Mouse (Mus musculus) limb, embryonic 15.5 days (tissue): ENCODE measurements around the gene Dnal4. TPM values are rescaled to one million over a fixed set of nuclear protein-coding genes. Genes with fewer than 3 reads are reported as not detected.

ENCODE experiments used
- ATAC-seq: fragments of 200-750 bp; cut with Nextera tagmentation; 2 replicates; pipeline ENCODE4 v1.8.0; 2017; ENCODE audit warnings: low read depth, moderate TSS enrichment; ENCODE audit not compliant: insufficient number of reproducible peaks, low FRiP score, low TSS enrichment
- H3K27ac ChIP-seq: fragments of 300-500 bp; sonication (generic); 2 replicates; pipeline ENCODE4 v1.5.1; 2015; ENCODE audit warnings: moderate library complexity, mild to moderate bottlenecking, inconsistent platforms
- H3K27me3 ChIP-seq: fragments of 300-500 bp; sonication (generic); 2 replicates; pipeline ENCODE4 v1.6.1; 2015; ENCODE audit warnings: inconsistent platforms
- H3K36me3 ChIP-seq: fragments of 300-500 bp; sonication (generic); 2 replicates; pipeline ENCODE4 v1.6.1; 2015; ENCODE audit warnings: inconsistent platforms
- H3K4me1 ChIP-seq: fragments of 300-500 bp; sonication (generic); 2 replicates; pipeline ENCODE4 v1.6.1; 2015; ENCODE audit warnings: inconsistent platforms
- H3K4me2 ChIP-seq: fragments of 300-500 bp; sonication (generic); 2 replicates; pipeline ENCODE4 v1.6.1; 2015; ENCODE audit warnings: mild to moderate bottlenecking, inconsistent platforms
- H3K4me3 ChIP-seq: fragments of 300-500 bp; sonication (generic); 2 replicates; pipeline ENCODE4 v1.5.1; 2015; ENCODE audit warnings: mild to moderate bottlenecking, inconsistent platforms
- H3K9ac ChIP-seq: fragments of 300-500 bp; sonication (generic); 2 replicates; pipeline ENCODE4 v1.6.1; 2015; ENCODE audit warnings: inconsistent platforms
- H3K9me3 ChIP-seq: fragments of 300-500 bp; sonication (generic); 2 replicates; pipeline ENCODE4 v1.6.1; 2016; ENCODE audit warnings: inconsistent platforms
- WGBS: fragments of 180-500 bp; shearing (Covaris S2); methylation state at CpG from one replicate; pipeline ENCODE4 v1.1.7; 2015; 5-methylcytosine and 5-hydroxymethylcytosine counted together
- polyA plus RNA-seq: library from polyadenylated mRNA; unstranded; fragments of >200 nt; fragmentation: Nextera tagmentation; extraction: Ambion mirVana; gene quantifications from 2 replicates; pipeline ENCODE4 v1.2.1, GENCODE M21; 2015

The Dnal4 gene
- polyA plus RNA-seq, 1 experiment from 2014 or later, result 67.1 TPM

- no peaks in the 10 kb centered on the region for H3K27me3 ChIP-seq
- H3K36me3 ChIP-seq, result peaks cover 80% of the 10 kb centered on the region
- no peak overlapping the region for H3K4me3 ChIP-seq
- no peaks in the 10 kb centered on the region for H3K9me3 ChIP-seq
- H3K27ac ChIP-seq, result no peak overlapping the region
- H3K4me1 ChIP-seq, result no peaks in the 10 kb centered on the region
- H3K4me2 ChIP-seq, result no peak overlapping the region
- no peak for ATAC-seq
- 88% methylated on average over 11 of the region's 11 CpGs for WGBS
- H3K9ac ChIP-seq, result no peak overlapping the region
Measured at GRCm38 (mm10) chr15:79725190-79725789, 52.4 kb downstream of the Dnal4 start.

- Histone ChIP-seq H3K27ac (no peak overlapping the region), H3K4me1 (no peaks in the 10 kb centered on the region), H3K36me3 (peaks cover 82% of the 10 kb centered on the region), H3K27me3 (no peaks in the 10 kb centered on the region), H3K9ac (no peak overlapping the region), H3K9me3 (no peaks in the 10 kb centered on the region), H3K4me2 (no peak overlapping the region), H3K4me3 (no peak overlapping the region)
- WGBS, result 40% methylated on average over 1 of the region's 1 CpGs
- ATAC-seq, result no peak
Measured at GRCm38 (mm10) chr15:79723439-79723838, 54.2 kb downstream of the Dnal4 start.

GRCm38 (mm10) chr15:79720796-79721195 lies 56.9 kb downstream of the Dnal4 start:
- WGBS, result 72% methylated on average over 4 of the region's 4 CpGs
- Histone ChIP-seq H3K27ac (no peak overlapping the region), H3K4me2 (no peak overlapping the region), H3K9me3 (no peaks in the 10 kb centered on the region), H3K4me3 (no peak overlapping the region), H3K27me3 (no peaks in the 10 kb centered on the region), H3K4me1 (no peaks in the 10 kb centered on the region), H3K36me3 (peaks cover 80% of the 10 kb centered on the region), H3K9ac (no peak overlapping the region)
- no peak for ATAC-seq

- Histone ChIP-seq H3K4me3 (no peak overlapping the region), H3K9me3 (no peaks in the 10 kb centered on the region), H3K36me3 (peaks cover 79% of the 10 kb centered on the region), H3K27ac (no peak overlapping the region), H3K9ac (no peak overlapping the region), H3K4me2 (no peak overlapping the region), H3K27me3 (no peaks in the 10 kb centered on the region), H3K4me1 (no peaks in the 10 kb centered on the region)
- 88% methylated on average over 8 of the region's 8 CpGs for WGBS
- ATAC-seq, result no peak
Measured at GRCm38 (mm10) chr15:79720267-79720666, 57.4 kb downstream of the Dnal4 start.

GRCm38 (mm10) chr15:79716710-79717109 lies 60.9 kb downstream of the Dnal4 start:
- H3K4me3 ChIP-seq, result no peak overlapping the region
- H3K27ac ChIP-seq, result no peak overlapping the region
- no peak overlapping the region for H3K4me2 ChIP-seq
- H3K4me1 ChIP-seq, result no peaks in the 10 kb centered on the region
- no peaks in the 10 kb centered on the region for H3K9me3 ChIP-seq
- 94% methylated on average over 6 of the region's 6 CpGs for WGBS
- H3K9ac ChIP-seq, result no peak overlapping the region
- H3K27me3 ChIP-seq, result no peaks in the 10 kb centered on the region
- peaks cover 95% of the 10 kb centered on the region for H3K36me3 ChIP-seq
- ATAC-seq, result no peak

- H3K27me3 ChIP-seq, result no peaks in the 10 kb centered on the region
- no peaks in the 10 kb centered on the region for H3K4me1 ChIP-seq
- no peak overlapping the region for H3K27ac ChIP-seq
- H3K9me3 ChIP-seq, result no peaks in the 10 kb centered on the region
- peaks cover 96% of the 10 kb centered on the region for H3K36me3 ChIP-seq
- no peak overlapping the region for H3K4me3 ChIP-seq
- ATAC-seq, result no peak
- no peak overlapping the region for H3K4me2 ChIP-seq
- H3K9ac ChIP-seq, result no peak overlapping the region
- WGBS, result 91% methylated on average over 7 of the region's 7 CpGs
Measured at GRCm38 (mm10) chr15:79715646-79716045, 62.0 kb downstream of the Dnal4 start.

Other genes starting within 250 kb of the Dnal4 start
- 41.6 and 54.0 TPM in 2 replicates for gene Ddx17, start 231.1 kb downstream of the Dnal4 start, polyA plus RNA-seq
- gene Dmc1, start 172.7 kb downstream of the Dnal4 start, polyA plus RNA-seq, result 2.6 and 2.8 TPM in 2 replicates
- 0.82 and 0.88 TPM in 2 replicates for gene Fam227a, start 118.9 kb downstream of the Dnal4 start, polyA plus RNA-seq
- 49.3 and 52.6 TPM in 2 replicates for gene Cby1, start 118.7 kb downstream of the Dnal4 start, polyA plus RNA-seq
- 216 and 223 TPM in 2 replicates for gene Tomm22, start 107.0 kb downstream of the Dnal4 start, polyA plus RNA-seq
- 20.2 and 27.8 TPM in 2 replicates for gene Josd1, start 89.9 kb downstream of the Dnal4 start, polyA plus RNA-seq
- gene Gtpbp1, start 87.0 kb downstream of the Dnal4 start, polyA plus RNA-seq, result 35.0 and 36.0 TPM in 2 replicates
- 5.4 and 6.0 TPM in 2 replicates for gene Sun2, start 35.3 kb downstream of the Dnal4 start, polyA plus RNA-seq
- gene Nptxr, start 26.9 kb upstream of the Dnal4 start, polyA plus RNA-seq, result 5.4 and 6.5 TPM in 2 replicates
- 0.32 TPM in 1 of 2 replicates, not detected in the other for gene Npcd, start 56.4 kb upstream of the Dnal4 start, polyA plus RNA-seq
- gene Cbx6, start 56.8 kb upstream of the Dnal4 start, polyA plus RNA-seq, result 83.7 and 89.1 TPM in 2 replicates
- 14.7 and 15.3 TPM in 2 replicates for gene Apobec3, start 113.8 kb upstream of the Dnal4 start, polyA plus RNA-seq
- 2.4 and 2.8 TPM in 2 replicates for gene Cbx7, start 193.3 kb upstream of the Dnal4 start, polyA plus RNA-seq
- 3.1 TPM in 2 replicates for gene Pdgfb, start 237.1 kb upstream of the Dnal4 start, polyA plus RNA-seq